Mouse (Mus musculus): ENCODE data around the gene Kcnk10.

DNA sequence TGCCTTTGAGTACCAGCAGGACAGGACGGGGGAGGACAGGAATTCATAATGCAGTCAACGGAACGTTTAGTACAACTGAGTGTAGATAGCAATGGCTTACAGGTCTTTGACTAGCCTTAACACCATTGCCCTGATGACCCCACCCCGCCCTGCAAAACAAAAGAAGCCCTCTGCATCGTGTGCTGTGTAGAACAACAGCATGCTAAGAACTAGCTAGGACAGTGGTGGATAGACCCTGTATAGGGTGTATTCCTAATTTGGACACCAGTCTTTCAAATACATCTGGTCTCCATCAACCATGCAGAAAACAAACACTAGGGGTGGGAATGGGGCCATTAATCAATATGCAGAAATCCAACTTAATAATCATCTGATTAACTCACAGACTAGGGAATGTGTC is 147.4 kb downstream of the Kcnk10 start:
- TF ChIP-seq CTCF (IDR thresholded peaks at IDR 0.05; ENCODE audit: extremely low read depth, insufficient read depth, insufficient read length, insufficient replicate concordance) (no peak), POLR2A (IDR thresholded peaks at IDR 0.05; ENCODE audit: low read depth, low read length) (no peak)

All from spleen, adult 2 months (tissue).